Mouse (Mus musculus) bone marrow macrophage, adult 2 months (primary cell): ENCODE data around the gene Ptprd. TPM values are rescaled to one million over a fixed set of nuclear protein-coding genes. Genes with fewer than 3 reads are reported as not detected.
A peak's percentile ranks its signal among the peaks of the same experiment; 100 is the strongest.
"Not testable (repeated sequence)": the region's sequence is repeated elsewhere in the genome, so short reads cannot be mapped to it uniquely, and the experiment has no call there.

Source experiments
- H3K27ac ChIP-seq: 2 replicates; pipeline ENCODE4 v1.5.1; 2012; ENCODE audit warnings: low read depth, low read length; ENCODE audit not compliant: insufficient read depth
- H3K4me1 ChIP-seq: 2 replicates; pipeline ENCODE4 v1.6.1; 2012; ENCODE audit warnings: low read length; ENCODE audit not compliant: control insufficient read depth, insufficient read depth
- H3K4me3 ChIP-seq: 2 replicates; pipeline ENCODE4 v1.5.1; 2012; ENCODE audit warnings: mild to moderate bottlenecking, low read length, moderate library complexity; ENCODE audit not compliant: insufficient read depth
- CTCF ChIP-seq: IDR thresholded peaks from 2 replicates; pipeline ENCODE4 v1.5.1; 2012; ENCODE audit warnings: low read depth, mild to moderate bottlenecking, low read length, moderate library complexity
- POLR2A ChIP-seq: IDR thresholded peaks from 2 replicates; pipeline ENCODE4 v1.6.1; 2012; ENCODE audit warnings: mild to moderate bottlenecking, low read depth, low read length, borderline replicate concordance
- polyA plus RNA-seq: library from polyadenylated mRNA; stranded (reverse); fragments of >200 nt; gene quantifications from 2 replicates; pipeline ENCODE4 v1.2.4, GENCODE M21; 2012; ENCODE audit not compliant: missing spikeins, insufficient read depth, insufficient read length

Gene Ptprd
- polyA plus RNA-seq, 1 experiment: 1.4 TPM

DNA sequence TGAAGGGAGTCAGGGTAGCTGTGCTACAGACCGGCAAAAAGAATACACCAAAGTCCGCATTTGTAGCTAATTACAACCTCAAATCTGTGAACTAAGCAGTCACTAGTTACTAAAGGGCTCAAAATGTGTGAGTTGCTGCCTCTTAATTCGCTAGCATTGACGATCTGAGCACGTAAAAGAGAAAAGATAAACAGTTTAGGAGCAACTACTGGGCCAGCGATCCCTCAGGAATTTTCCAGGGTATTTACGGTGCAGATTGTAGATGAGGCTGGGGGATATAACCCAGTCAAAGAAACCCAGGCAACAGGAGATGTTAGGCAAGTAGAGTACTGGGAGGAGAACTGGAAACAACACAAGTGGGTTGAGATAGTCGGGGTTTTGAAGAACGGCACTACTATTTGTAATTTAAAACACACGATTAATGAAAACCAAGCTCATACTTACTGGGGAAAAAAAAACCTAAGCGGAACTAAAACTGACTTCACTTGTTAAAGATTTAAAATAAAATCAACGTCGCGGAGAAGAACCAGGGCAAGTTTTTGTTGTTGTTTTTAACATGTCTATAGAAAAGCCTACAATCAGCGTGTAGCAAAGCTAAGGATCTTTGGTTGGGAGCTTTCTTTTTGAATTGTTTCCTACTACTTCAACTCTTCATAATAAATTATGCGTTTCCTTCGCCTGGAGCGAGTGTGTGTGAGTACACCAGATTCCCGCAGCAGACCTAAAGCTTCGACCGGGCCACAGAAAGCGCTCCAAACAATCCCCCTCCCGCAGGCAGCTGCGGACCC lies 1762.9 kb downstream of the Ptprd start:
- H3K4me3 ChIP-seq: peak overlapping the region; percentile 38
- H3K4me1 ChIP-seq: no peaks in the 10 kb centered on the region
- TF ChIP-seq CTCF (no peak), POLR2A (no peak)
- no peak overlapping the region for H3K27ac ChIP-seq

DNA sequence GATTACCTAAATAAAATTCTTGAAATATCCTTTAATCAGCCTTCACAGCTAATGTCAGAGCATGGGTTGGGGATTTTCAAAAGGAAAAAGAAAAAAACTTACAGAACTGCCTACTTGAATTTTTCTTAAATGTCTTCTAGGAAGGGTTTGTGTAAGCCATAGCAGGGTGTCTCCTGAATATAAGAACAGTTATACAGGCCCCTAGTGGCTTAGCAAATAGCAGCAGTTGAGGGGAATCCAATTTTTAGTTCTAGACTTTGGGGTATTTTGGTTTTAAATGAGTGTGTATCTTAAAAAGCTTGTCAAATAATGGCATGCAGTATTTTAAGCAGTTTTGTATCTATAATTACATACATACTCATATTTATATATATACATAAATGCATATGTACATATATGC lies 1764.4 kb downstream of the Ptprd start:
- Histone ChIP-seq H3K4me1 (no peaks in the 10 kb centered on the region), H3K4me3 (no peak overlapping the region), H3K27ac (no peak overlapping the region)
- no peak for TF ChIP-seq POLR2A
- no peak for TF ChIP-seq CTCF

DNA sequence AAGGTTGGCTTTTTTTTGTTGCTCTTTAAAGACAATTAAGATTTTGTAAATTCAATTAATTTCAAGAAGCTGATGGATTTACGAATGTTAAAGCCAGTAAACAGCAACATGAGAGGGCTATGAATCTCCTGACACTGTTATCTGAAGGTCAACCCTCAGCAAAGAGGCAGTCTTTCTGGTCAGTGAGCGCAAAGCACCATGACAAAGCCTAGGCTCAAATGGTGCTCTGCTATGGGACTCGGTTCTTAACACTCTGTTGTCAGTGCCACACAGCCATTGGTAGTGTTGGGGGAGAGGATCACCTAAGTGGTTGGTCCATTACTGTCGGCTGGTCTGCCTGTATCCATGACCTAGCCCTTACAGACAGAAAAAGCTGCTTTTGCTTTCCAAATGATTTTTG lies 1767.0 kb downstream of the Ptprd start:
- TF ChIP-seq POLR2A (no peak), CTCF (no peak)

DNA sequence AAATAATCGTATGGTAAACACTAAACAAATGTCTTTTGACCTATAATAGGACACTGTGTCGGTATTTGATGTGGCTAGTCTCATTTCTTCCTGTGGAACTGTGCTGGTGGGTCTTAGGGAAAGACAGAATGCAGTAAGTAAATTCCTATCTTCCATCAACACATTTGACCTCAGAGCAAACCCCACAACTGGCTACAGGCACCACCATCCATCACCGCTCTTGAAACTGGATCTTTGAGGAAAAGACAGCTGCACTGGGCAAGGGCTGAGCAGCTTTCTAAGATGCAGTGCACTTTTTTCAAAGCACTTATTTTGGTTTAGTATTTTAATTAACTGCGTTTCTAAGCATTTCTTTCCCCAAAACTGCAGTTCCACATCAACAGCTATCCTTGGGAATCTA lies 1768.2 kb downstream of the Ptprd start:
- Histone ChIP-seq H3K27ac (no peak overlapping the region), H3K4me3 (no peak overlapping the region), H3K4me1 (no peaks in the 10 kb centered on the region)
- TF ChIP-seq POLR2A: no peak
- TF ChIP-seq CTCF: no peak

More for the DNA sequence above, 1767.0 kb downstream of the Ptprd start:
- Histone ChIP-seq H3K27ac (no peak overlapping the region), H3K4me3 (no peak overlapping the region), H3K4me1 (no peaks in the 10 kb centered on the region)

DNA sequence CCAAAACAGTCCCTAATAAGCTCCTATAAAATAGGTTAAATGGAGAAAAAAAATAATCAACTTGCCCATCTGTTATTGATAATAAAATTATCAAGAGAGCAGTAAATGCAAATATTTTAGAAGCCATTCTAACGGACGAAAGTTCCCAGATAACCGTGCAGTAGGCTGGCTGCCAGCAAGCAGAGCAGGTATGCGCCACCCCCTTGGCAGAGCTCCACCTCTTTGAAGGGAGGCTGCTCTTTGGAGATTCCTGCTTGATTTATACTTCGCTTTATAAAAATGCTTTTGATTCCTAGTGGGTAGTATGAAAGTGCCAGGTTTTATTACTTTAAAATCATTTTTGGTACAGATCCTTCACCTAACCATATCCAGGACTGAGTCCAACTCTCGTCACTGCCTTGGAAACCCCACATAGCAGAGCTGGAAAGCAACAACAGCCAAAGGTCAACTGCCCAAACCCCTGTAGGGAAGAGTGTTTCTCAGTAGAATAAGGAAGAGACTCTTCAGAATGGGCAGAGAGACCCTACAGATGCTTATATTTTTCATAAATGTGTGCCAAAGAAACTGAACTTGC lies 1770.9 kb downstream of the Ptprd start:
- TF ChIP-seq CTCF (no peak), POLR2A (no peak)
- H3K27ac ChIP-seq: no peak overlapping the region
- H3K4me1 ChIP-seq: no peaks in the 10 kb centered on the region
- no peak overlapping the region for H3K4me3 ChIP-seq

DNA sequence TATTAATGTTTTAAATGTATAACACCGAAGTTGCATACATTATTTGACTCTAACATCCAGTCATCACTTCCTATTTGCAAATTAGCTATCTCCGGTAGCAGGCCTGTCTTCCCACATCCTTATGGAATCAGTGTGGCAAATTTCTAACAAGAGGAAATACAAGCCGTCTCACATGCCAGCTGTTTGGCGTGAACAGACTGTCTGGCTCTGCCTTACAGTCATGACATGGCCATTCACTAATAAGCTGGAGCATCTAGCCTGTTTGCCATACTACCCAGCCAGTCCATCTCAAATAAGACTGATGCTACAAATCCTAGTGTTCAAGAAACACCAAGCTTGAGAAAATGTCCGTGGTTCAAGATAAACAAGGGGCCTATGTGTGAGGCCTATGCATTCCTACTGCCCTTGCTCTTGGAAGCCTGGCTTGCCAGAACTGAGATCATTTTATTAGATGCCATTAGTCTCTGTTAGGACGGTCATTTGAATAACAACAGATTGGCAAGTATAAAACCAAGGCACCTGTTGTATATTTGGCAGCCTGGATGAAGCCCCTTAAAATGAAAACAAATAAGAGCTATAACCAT lies 1773.2 kb downstream of the Ptprd start:
- no peaks in the 10 kb centered on the region for H3K4me1 ChIP-seq
- H3K4me3 ChIP-seq: no peak overlapping the region
- H3K27ac ChIP-seq: no peak overlapping the region
- no peak for TF ChIP-seq POLR2A
- no peak for TF ChIP-seq CTCF

DNA sequence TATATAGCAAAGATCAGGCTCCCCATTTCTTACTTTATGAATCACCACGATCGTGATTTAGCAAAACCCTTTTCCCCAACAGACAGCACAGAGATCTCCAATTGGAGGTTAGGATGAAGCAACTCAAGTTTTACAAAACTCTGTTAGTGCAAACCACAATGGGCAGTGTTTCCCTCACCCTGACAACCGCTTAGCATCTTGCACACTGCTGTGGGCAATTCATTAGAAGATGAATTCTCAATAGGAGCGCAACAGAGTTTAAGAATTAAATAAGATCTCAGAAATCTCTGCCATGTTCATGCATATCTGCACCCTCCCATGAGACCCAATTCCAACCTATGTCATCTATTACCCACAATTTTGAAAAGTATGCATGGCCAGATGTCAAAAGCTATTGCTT lies 1773.7 kb downstream of the Ptprd start:
- Histone ChIP-seq H3K27ac (no peak overlapping the region), H3K4me3 (no peak overlapping the region), H3K4me1 (no peaks in the 10 kb centered on the region)
- TF ChIP-seq POLR2A: no peak
- TF ChIP-seq CTCF: no peak

DNA sequence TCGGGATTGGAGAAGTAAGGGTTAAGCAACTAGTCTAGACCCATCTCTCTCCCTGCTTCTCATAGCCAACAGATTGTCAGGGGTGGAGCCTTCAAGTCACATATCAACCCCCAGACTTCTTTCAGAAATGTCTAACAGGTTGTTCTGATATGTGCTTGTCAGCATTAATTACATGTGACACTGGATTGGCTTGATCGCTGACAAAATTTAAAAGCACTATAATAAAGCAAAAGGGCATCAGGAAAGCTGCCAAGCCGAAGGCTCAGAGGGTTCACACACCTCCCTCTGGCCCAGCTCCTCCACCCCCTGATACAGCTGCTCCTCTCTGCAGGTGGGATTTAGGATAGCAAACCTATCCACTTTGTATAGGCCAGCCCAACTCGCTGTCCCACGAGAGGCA lies 1775.8 kb downstream of the Ptprd start:
- TF ChIP-seq POLR2A (no peak), CTCF (no peak)
- no peak overlapping the region for H3K27ac ChIP-seq
- H3K4me1 ChIP-seq: no peaks in the 10 kb centered on the region
- no peak overlapping the region for H3K4me3 ChIP-seq

DNA sequence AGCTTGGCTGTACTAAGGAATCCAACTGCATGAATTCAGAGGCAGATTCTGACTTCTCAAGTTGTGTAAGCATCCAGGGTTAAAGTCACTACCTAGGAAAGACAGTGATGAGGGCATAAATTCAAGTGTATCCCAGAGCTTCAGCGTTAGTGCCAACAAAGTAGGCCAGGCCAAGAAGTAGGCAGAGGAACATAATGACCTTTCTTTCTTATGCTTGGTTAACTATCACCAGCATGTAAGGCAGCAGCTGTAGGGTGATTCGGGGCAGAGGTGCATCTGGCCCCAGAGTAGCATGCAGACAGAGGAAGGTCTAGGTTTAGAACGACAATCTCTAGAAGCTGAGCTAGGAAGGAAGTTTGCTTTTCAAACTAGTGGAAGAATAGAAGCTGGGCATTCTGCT lies 1782.0 kb downstream of the Ptprd start:
- TF ChIP-seq POLR2A (no peak), CTCF (no peak)
- no peak overlapping the region for H3K27ac ChIP-seq
- H3K4me1 ChIP-seq: no peaks in the 10 kb centered on the region
- no peak overlapping the region for H3K4me3 ChIP-seq

DNA sequence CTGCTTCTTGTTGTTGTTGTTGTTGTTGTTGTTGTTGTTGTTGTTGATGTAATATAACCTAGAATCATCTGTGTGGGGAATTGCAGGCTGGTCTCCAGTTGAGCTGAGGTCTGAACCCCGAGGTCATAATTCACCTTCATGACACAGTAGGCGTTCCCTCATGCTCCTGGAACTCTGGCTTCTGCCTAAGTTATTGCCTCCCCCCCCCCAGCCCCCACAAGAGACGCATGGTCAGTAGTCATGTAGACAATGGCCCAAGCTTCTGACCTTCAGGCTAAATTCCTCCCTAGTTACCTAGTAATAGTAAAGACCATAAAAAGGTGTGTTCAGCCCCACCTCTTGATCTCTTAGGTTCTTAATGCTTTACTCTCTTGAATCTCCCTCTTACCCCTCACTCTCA lies 1784.7 kb downstream of the Ptprd start:
- H3K4me3 ChIP-seq, H3K4me1 ChIP-seq, H3K27ac ChIP-seq: not testable (repeated sequence)
